Mouse (Mus musculus): Measurements from ENCODE around the gene Rab3b.

DNA sequence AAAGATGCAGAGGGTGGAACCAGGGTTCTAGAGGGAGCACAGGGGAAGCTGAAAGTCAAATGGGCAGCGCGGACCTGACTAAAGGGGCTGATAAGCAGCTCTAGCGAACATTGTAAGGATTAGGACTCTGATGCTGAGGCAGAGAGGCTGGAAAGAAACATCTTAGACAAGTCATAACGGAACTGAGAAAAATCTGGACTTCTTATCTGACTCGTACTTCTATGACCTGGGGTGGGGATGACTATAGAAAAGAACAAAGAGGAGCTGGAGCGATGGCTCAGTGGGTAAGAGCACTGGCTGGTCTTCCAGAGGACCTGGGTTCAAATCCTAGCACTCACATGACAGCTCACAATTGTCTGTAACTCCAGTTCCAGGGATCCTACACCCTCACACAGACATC lies 962 bp upstream of the Rab3b start:
- TF ChIP-seq ZMIZ1 (IDR thresholded peaks at IDR 0.05; ENCODE audit: low read depth, low read length) (no peak), MXI1 (IDR thresholded peaks at IDR 0.05; ENCODE audit: low read depth, low read length) (no peak), CTCF (IDR thresholded peaks at IDR 0.05 in 2 of 3, conservative IDR thresholded peaks at IDR 0.05 in 1 of 3; ENCODE audit: control insufficient read depth in 1 of 3, insufficient read depth in 1 of 3, low read depth in 2 of 3, low read length in 3 of 3, poor library complexity in 1 of 3, severe bottlenecking in 1 of 3) (no peak), E2F4 (IDR thresholded peaks at IDR 0.05; ENCODE audit: borderline replicate concordance, low read depth, low read length) (no peak), EP300 (IDR thresholded peaks at IDR 0.05; ENCODE audit: low read depth in 1 of 2, low read length in 2 of 2) (no peak), GABPA (IDR thresholded peaks at IDR 0.05; ENCODE audit: low read depth, low read length) (no peak), CHD2 (IDR thresholded peaks at IDR 0.05; ENCODE audit: low read length) (no peak), POLR2A (IDR thresholded peaks at IDR 0.05; ENCODE audit: control insufficient read depth in 1 of 2, insufficient read depth in 1 of 2, low read depth in 1 of 2, low read length in 2 of 2, poor library complexity in 1 of 2) (no peak), MAFK (IDR thresholded peaks at IDR 0.05; ENCODE audit: borderline replicate concordance, low read depth, low read length) (no peak), USF2 (IDR thresholded peaks at IDR 0.05; ENCODE audit: borderline replicate concordance in 1 of 2, insufficient read depth in 1 of 2, low read depth in 1 of 2, low read length in 2 of 2) (no peak), ETS1 (IDR thresholded peaks at IDR 0.05; ENCODE audit: low read depth, low read length) (no peak), KAT2A (conservative IDR thresholded peaks at IDR 0.05; ENCODE audit: low read depth, low read length) (no peak), POLR2AphosphoS2 (IDR thresholded peaks at IDR 0.05; ENCODE audit: low read length) (no peak), ZNF384 (IDR thresholded peaks at IDR 0.05; ENCODE audit: low read depth, low read length) (no peak)

Measured in MEL (cell line).